In the genomic region with DNA sequence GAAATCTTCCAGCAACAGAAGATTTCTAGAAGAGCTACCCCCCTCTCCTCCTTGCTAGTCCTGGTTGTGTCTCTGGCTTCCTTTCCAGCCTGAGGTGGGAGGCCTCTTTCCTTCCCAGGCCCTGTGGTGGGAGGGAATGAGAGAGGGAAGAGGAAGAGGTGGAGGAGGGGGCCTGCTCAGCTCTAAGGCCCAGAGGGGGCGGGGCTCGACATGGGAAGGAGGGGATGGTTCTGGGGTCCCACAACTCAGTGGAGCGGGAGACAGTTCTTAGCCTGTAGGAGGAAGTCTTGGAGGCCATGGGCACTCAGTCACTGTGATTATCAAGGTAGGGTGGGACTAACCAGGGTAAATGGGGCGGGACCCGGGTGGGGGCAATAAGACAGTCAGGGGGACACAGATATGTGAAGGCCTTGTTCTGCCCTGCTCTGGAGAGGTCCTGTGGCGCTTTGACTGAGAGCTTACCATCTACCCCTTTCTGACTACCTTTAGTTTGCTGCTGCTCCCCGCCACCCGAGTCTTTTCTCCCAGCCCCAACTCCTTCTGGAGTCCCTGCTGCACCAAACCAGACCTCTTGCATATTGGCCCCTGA, we compare ENCODE assay signal across 8 mouse cellular contexts. TPM values are rescaled to one million over a fixed set of nuclear protein-coding genes. Genes with fewer than 3 reads are reported as not detected.
DNase-seq lines count a peak whose midpoint lies in the region; ATAC-seq and TF ChIP-seq lines count a peak whose summit lies in the region.

No protein-coding gene starts in this region.

- no peaks in the 10 kb centered on the region for H3K9me3 ChIP-seq in lung, postnatal 0 days (ENCODE audit: low read length)
- H3K9me3 ChIP-seq in intestine, postnatal 0 days (ENCODE audit: control insufficient read depth) = no peaks in the 10 kb centered on the region
- H3K9me3 ChIP-seq in neural tube, embryonic 12.5 days = no peaks in the 10 kb centered on the region

- ATAC-seq in lung, postnatal 0 days = no peak
- no peak for ATAC-seq in intestine, postnatal 0 days
- ATAC-seq in neural tube, embryonic 12.5 days (ENCODE audit: low FRiP score, low read depth) = no peak

- H3K27ac ChIP-seq in lung, postnatal 0 days (ENCODE audit: low read length) = peak overlapping the region; percentile 92
- H3K27ac ChIP-seq in intestine, postnatal 0 days (ENCODE audit: low read depth, low read length) = peak overlapping the region; percentile 88; the same call in 1 of the 2 replicates
- no peak overlapping the region for H3K27ac ChIP-seq in neural tube, embryonic 12.5 days

- no peak for TF ChIP-seq EP300 in lung, postnatal 0 days (IDR thresholded peaks at IDR 0.05)

- no peak for TF ChIP-seq POLR2A in lung, adult 2 months (IDR thresholded peaks at IDR 0.05; ENCODE audit: borderline replicate concordance, extremely low read depth, low read depth, low read length)

- H3K36me3 ChIP-seq in lung, postnatal 0 days (ENCODE audit: insufficient read depth, low read length) = no peaks in the 10 kb centered on the region
- peaks cover 6% of the 10 kb centered on the region for H3K36me3 ChIP-seq in intestine, postnatal 0 days (ENCODE audit: control insufficient read depth, insufficient read depth)
- no peaks in the 10 kb centered on the region for H3K36me3 ChIP-seq in neural tube, embryonic 12.5 days

- 41% methylated on average over 7 of the region's 8 CpGs for WGBS in lung, postnatal 0 days
- WGBS in lung, adult 2 months = 62% methylated on average over 8 of the region's 8 CpGs
- WGBS in intestine, postnatal 0 days = 44% methylated on average over 8 of the region's 8 CpGs
- 42% methylated on average over 8 of the region's 8 CpGs for WGBS in neural tube, embryonic 12.5 days

- no peak overlapping the region for H3K9ac ChIP-seq in lung, postnatal 0 days (replicated peaks; ENCODE audit: low read depth)
- H3K9ac ChIP-seq in intestine, postnatal 0 days (ENCODE audit: low read depth, low read length) = peak overlapping the region; percentile 18; the same call in 1 of the 2 replicates
- peak overlapping the region; percentile 21; the same call in 1 of the 2 replicates for H3K9ac ChIP-seq in neural tube, embryonic 12.5 days

- no peak overlapping the region for H3K4me3 ChIP-seq in lung, postnatal 0 days (ENCODE audit: low read depth, low read length)
- no peak overlapping the region for H3K4me3 ChIP-seq in lung, adult 2 months (replicated peaks; ENCODE audit: extremely low read depth, low read depth, low read length)
- H3K4me3 ChIP-seq in intestine, postnatal 0 days (ENCODE audit: low read depth, low read length) = no peak overlapping the region
- no peak overlapping the region for H3K4me3 ChIP-seq in neural tube, embryonic 12.5 days

- H3K4me1 ChIP-seq in lung, postnatal 0 days (ENCODE audit: insufficient read depth, low read depth, low read length) = peaks cover 13% of the 10 kb centered on the region; the same call in 1 of the 2 replicates
- H3K4me1 ChIP-seq in lung, adult 2 months (ENCODE audit: control insufficient read depth, insufficient read depth, low read length) = peaks cover 8% of the 10 kb centered on the region; the same call in 1 of the 2 replicates
- peaks cover 10% of the 10 kb centered on the region; the same call in 1 of the 2 replicates for H3K4me1 ChIP-seq in intestine, postnatal 0 days (replicated peaks; ENCODE audit: control insufficient read depth, insufficient read depth, low read length)
- H3K4me1 ChIP-seq in neural tube, embryonic 12.5 days = peaks cover 13% of the 10 kb centered on the region

- DNase-seq in cerebellum, adult 11-12 months = peak; percentile 56
- DNase-seq in cerebellum, postnatal 36 days = no peak
- peak; percentile 15 for DNase-seq in lung, postnatal 0 days (ENCODE audit: low spot score)
- DNase-seq in lung, adult 2 months = no peak
- no peak for DNase-seq in right cerebral cortex, adult 18-20 months
- no peak for DNase-seq in urinary bladder, postnatal 14 days (ENCODE audit: low spot score)

- H3K27me3 ChIP-seq in lung, postnatal 0 days (replicated peaks; ENCODE audit: insufficient read depth, low read length) = no peaks in the 10 kb centered on the region
- no peaks in the 10 kb centered on the region for H3K27me3 ChIP-seq in intestine, postnatal 0 days (replicated peaks; ENCODE audit: control insufficient read depth, insufficient read depth, low read length)
- H3K27me3 ChIP-seq in neural tube, embryonic 12.5 days (replicated peaks) = no peaks in the 10 kb centered on the region

- peak overlapping the region; percentile 11; the same call in 1 of the 2 replicates for H3K4me2 ChIP-seq in lung, postnatal 0 days (replicated peaks; ENCODE audit: low read depth, low read length)
- H3K4me2 ChIP-seq in intestine, postnatal 0 days (replicated peaks; ENCODE audit: low read depth) = peak overlapping the region; percentile 68; the same call in 1 of the 2 replicates
- peak overlapping the region; percentile 60 for H3K4me2 ChIP-seq in neural tube, embryonic 12.5 days (replicated peaks)

- TF ChIP-seq CTCF in lung, postnatal 0 days (IDR thresholded peaks at IDR 0.05) = no peak
- no peak for TF ChIP-seq CTCF in lung, adult 2 months (IDR thresholded peaks at IDR 0.05; ENCODE audit: insufficient read depth, low read length)
- no peak for TF ChIP-seq CTCF in intestine, postnatal 0 days (IDR thresholded peaks at IDR 0.05; ENCODE audit: low read depth)

RNA-seq across cellular contexts. Expression of gene Sigmar1, which starts 6.2 kb away (rescaled TPM):
- polyA plus RNA-seq in lung, postnatal 0 days (2015; fragmentation: Nextera tagmentation; extraction: Ambion mirVana) = 43.3 and 43.7 TPM in 2 replicates
- 70.9 and 83.3 TPM in 2 replicates for polyA plus RNA-seq in lung, adult 2 months (2012; rRNA removed)
- 46.4 and 50.6 TPM in 2 replicates for polyA plus RNA-seq in intestine, postnatal 0 days (2015; fragmentation: Nextera tagmentation; extraction: Ambion mirVana)
- 60.7 and 63.7 TPM in 2 replicates for polyA plus RNA-seq in neural tube, embryonic 12.5 days (2016; fragmentation: Nextera tagmentation; extraction: Ambion mirVana)

RNA-seq across cellular contexts. Expression of gene Galt, which starts 7.2 kb away (rescaled TPM):
- 34.3 and 39.7 TPM in 2 replicates for polyA plus RNA-seq in lung, postnatal 0 days (2015; fragmentation: Nextera tagmentation; extraction: Ambion mirVana)
- 95.1 and 103 TPM in 2 replicates for polyA plus RNA-seq in lung, adult 2 months (2012; rRNA removed)
- polyA plus RNA-seq in intestine, postnatal 0 days (2015; fragmentation: Nextera tagmentation; extraction: Ambion mirVana) = 90.5 and 105 TPM in 2 replicates
- polyA plus RNA-seq in neural tube, embryonic 12.5 days (2016; fragmentation: Nextera tagmentation; extraction: Ambion mirVana) = 25.2 and 27.3 TPM in 2 replicates

RNA-seq across cellular contexts. Expression of gene Ccl27a, which starts 11.9 kb away (rescaled TPM):
- polyA plus RNA-seq in lung, postnatal 0 days (2015; fragmentation: Nextera tagmentation; extraction: Ambion mirVana) = 23.7 and 24.5 TPM in 2 replicates
- polyA plus RNA-seq in lung, adult 2 months (2012; rRNA removed) = 34.5 and 43.2 TPM in 2 replicates
- 21.5 and 21.9 TPM in 2 replicates for polyA plus RNA-seq in intestine, postnatal 0 days (2015; fragmentation: Nextera tagmentation; extraction: Ambion mirVana)
- polyA plus RNA-seq in neural tube, embryonic 12.5 days (2016; fragmentation: Nextera tagmentation; extraction: Ambion mirVana) = 133 and 136 TPM in 2 replicates

RNA-seq across cellular contexts. Expression of gene Arid3c, which starts 31.3 kb away (rescaled TPM):
- polyA plus RNA-seq in lung, postnatal 0 days (2015; fragmentation: Nextera tagmentation; extraction: Ambion mirVana) = 0.06 TPM in 1 of 2 replicates, not detected in the other
- not detected in 2 replicates for polyA plus RNA-seq in lung, adult 2 months (2012; rRNA removed)
- polyA plus RNA-seq in intestine, postnatal 0 days (2015; fragmentation: Nextera tagmentation; extraction: Ambion mirVana) = not detected in 2 replicates
- polyA plus RNA-seq in neural tube, embryonic 12.5 days (2016; fragmentation: Nextera tagmentation; extraction: Ambion mirVana) = 1.4 and 1.5 TPM in 2 replicates

RNA-seq across cellular contexts. Expression of gene Dctn3, which starts 39.2 kb away (rescaled TPM):
- polyA plus RNA-seq in lung, postnatal 0 days (2015; fragmentation: Nextera tagmentation; extraction: Ambion mirVana) = 143 and 151 TPM in 2 replicates
- 44.3 and 45.0 TPM in 2 replicates for polyA plus RNA-seq in lung, adult 2 months (2012; rRNA removed)
- polyA plus RNA-seq in intestine, postnatal 0 days (2015; fragmentation: Nextera tagmentation; extraction: Ambion mirVana) = 127 and 144 TPM in 2 replicates
- 225 and 233 TPM in 2 replicates for polyA plus RNA-seq in neural tube, embryonic 12.5 days (2016; fragmentation: Nextera tagmentation; extraction: Ambion mirVana)

Comparison
In these comparisons a context has a peak if more than half of its experiments do, and no peak if none do; other contexts are left out.
1. DNase-seq: peak in cerebellum, adult 11-12 months (single experiment) and lung, postnatal 0 days (single experiment); none in cerebellum, postnatal 36 days (0 of 2), lung, adult 2 months (single experiment), right cerebral cortex, adult 18-20 months (single experiment) and urinary bladder, postnatal 14 days (single experiment).
2. H3K4me2 ChIP-seq: peak in every context shown above with its lines; median percentile 68 in intestine, postnatal 0 days; 60 in neural tube, embryonic 12.5 days; 11 in lung, postnatal 0 days.